17 mouse cellular contexts compared by ENCODE assay signal in the genomic region with DNA sequence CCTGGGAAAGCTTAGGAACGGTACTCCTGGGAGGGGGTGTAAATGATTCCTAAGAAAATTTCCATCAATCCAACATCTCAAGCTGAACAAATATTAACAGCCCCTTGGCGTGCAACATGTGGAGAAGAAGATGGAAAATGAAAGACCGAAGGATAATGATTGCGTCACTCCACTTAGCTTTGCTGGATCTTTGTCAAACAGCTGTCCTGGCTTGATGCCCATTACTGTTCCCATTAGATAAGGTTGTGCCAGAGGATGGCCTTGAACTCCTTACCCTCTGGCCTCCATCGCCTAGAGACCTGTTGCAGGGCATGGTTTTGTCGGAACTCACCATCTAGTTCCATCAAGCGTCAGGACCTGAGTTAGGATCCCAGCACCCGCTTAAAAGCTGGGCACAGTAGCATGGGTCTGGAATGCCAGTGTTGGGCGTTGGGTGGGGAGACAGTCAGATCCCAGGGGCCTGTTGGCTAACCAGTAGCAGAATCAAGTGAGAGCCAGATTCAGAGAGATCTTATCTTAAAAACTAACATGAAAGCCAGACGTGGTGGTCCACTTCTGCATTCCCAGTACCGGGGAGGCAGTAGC. TPM values are rescaled to one million over a fixed set of nuclear protein-coding genes. Genes with fewer than 3 reads are reported as not detected.
A peak's percentile ranks its signal among the peaks of the same experiment; 100 is the strongest.
DNase-seq lines count a peak whose midpoint lies in the region; TF ChIP-seq lines count a peak whose summit lies in the region.
"Had no signal": no experiment of that assay in that cellular context is flagged by ENCODE, and none has a peak within 500 bp of the region (broad histone marks: within the 10 kb centered on the region; RNA-seq: fewer than 3 reads in every experiment).

No protein-coding gene starts in this region.

- intact Hi-C loops in gastrocnemius, postnatal 14 days (cut with DNase I; ENCODE audit: low total_unique reads): loop anchor here (5.0 to 10.0 kb wide), 2 partner anchors 108 to 306 kb away; no protein-coding TSS in a partner anchor
- intact Hi-C loops in left cerebral cortex, postnatal 14 days (cut with DNase I): loop anchor here (10.0 kb wide), 1 partner anchor 306 kb away; no protein-coding TSS in a partner anchor

- DNase-seq in adrenal gland, adult (ENCODE audit: inconsistent age in 2 of 2, low spot score in 1 of 2): peak; percentile 47 to 80
- no peak for DNase-seq in adrenal gland, adult 18-20 months (ENCODE audit: low spot score in 2 of 2)
- peak; percentile 24 for DNase-seq in ovary, adult 18-20 months (ENCODE audit: low spot score)
- DNase-seq in ovary, postnatal 10 days (ENCODE audit: low spot score): no peak
- DNase-seq in gastrocnemius, postnatal 14 days: peak; percentile 45
- DNase-seq in left cerebral cortex, postnatal 14 days (ENCODE audit: low spot score in 2 of 2): no peak
- DNase-seq in urinary bladder, postnatal 25 days (ENCODE audit: low spot score): no peak
- DNase-seq: kidney, postnatal 10 days; thymus, adult 2 months had no signal

- H3K4me2 ChIP-seq in myocyte (ENCODE audit: low read depth): no peak overlapping the region
- H3K4me2 ChIP-seq: lung, embryonic 15.5 days; midbrain, embryonic 15.5 days; neural tube, embryonic 13.5 days had no signal

- no peak overlapping the region for H3K4me3 ChIP-seq in myocyte
- H3K4me3 ChIP-seq: hindbrain, embryonic 10.5 days; limb, embryonic 10.5 days; lung, embryonic 15.5 days; midbrain, embryonic 15.5 days; neural tube, embryonic 13.5 days had no signal

- no peaks in the 10 kb centered on the region for H3K27me3 ChIP-seq in myocyte (ENCODE audit: control insufficient read depth, insufficient read depth, insufficient read length)
- H3K27me3 ChIP-seq: lung, embryonic 15.5 days; midbrain, embryonic 15.5 days; neural tube, embryonic 13.5 days had no signal

- no peak for TF ChIP-seq POLR2A in myocyte (IDR thresholded peaks at IDR 0.05; ENCODE audit: insufficient read length, low read depth)

- no peak overlapping the region for H3ac ChIP-seq in myocyte (ENCODE audit: control insufficient read depth, insufficient read length)

- no peaks in the 10 kb centered on the region for H3K79me2 ChIP-seq in myocyte (ENCODE audit: control insufficient read depth, insufficient read depth)

- H3K36me3 ChIP-seq in myocyte (ENCODE audit: control insufficient read depth, insufficient read depth): no peaks in the 10 kb centered on the region
- H3K36me3 ChIP-seq: hindbrain, embryonic 10.5 days; limb, embryonic 10.5 days; lung, embryonic 15.5 days; midbrain, embryonic 15.5 days; neural tube, embryonic 13.5 days had no signal

TF ChIP-seq in myocyte, 11 proteins besides CTCF, POLR2A, EP300 and RAD21:
- TF ChIP-seq CEBPB (IDR thresholded peaks at IDR 0.05; ENCODE audit: insufficient read depth, poor library complexity, severe bottlenecking): peak; percentile 78
- TF ChIP-seq E2F4 (IDR thresholded peaks at IDR 0.05; ENCODE audit: insufficient read depth): no peak
TF ChIP-seq in myocyte: peak in this region for 1.

RNA-seq across cellular contexts. Expression of gene Myocos, which starts 2.3 kb away (rescaled TPM):
- total RNA-seq in adrenal gland, adult 18-20 months (2021): not detected
- total RNA-seq in gastrocnemius, postnatal 14 days (2021): not detected
- polyA plus RNA-seq in myocyte (2012; fragmentation: generic; extraction: Trizol): not detected
- total RNA-seq in left cerebral cortex, postnatal 14 days (2021): not detected
- total RNA-seq: layer of hippocampus, postnatal 10 days had no signal
- polyA plus RNA-seq: hindbrain, embryonic 10.5 days; intestine, embryonic 14.5 days; limb, embryonic 10.5 days; lung, embryonic 15.5 days; midbrain, embryonic 15.5 days; neural tube, embryonic 13.5 days had no signal

RNA-seq across cellular contexts. Expression of gene Myoc, which starts 21.4 kb away (rescaled TPM):
- total RNA-seq in adrenal gland, adult 18-20 months (2021): 1 to 10 TPM; 2.8 to 3.3 TPM
- total RNA-seq in gastrocnemius, postnatal 14 days (2021): 10 to 100 TPM; 13.4 to 14.3 TPM
- not detected for polyA plus RNA-seq in myocyte (2012; fragmentation: generic; extraction: Trizol)
- total RNA-seq in left cerebral cortex, postnatal 14 days (2021): 1 to 10 TPM; 4.0 to 7.8 TPM
- polyA plus RNA-seq: intestine, embryonic 14.5 days; limb, embryonic 10.5 days; lung, embryonic 15.5 days; midbrain, embryonic 15.5 days; neural tube, embryonic 13.5 days had no signal

Comparison
In these comparisons a context has a peak if more than half of its experiments do, and no peak if none do; other contexts are left out.
1. DNase-seq: peak in adrenal gland, adult (2 of 2), ovary, adult 18-20 months (single experiment) and gastrocnemius, postnatal 14 days (single experiment); none in adrenal gland, adult 18-20 months (0 of 2), ovary, postnatal 10 days (single experiment), left cerebral cortex, postnatal 14 days (0 of 2) and urinary bladder, postnatal 25 days (single experiment).